Mouse (Mus musculus): ENCODE measurements around the gene Vmn2r39. TPM values are rescaled to one million over a fixed set of nuclear protein-coding genes. Genes with fewer than 3 reads are reported as not detected.

The Vmn2r39 gene
- not detected for polyA plus RNA-seq (2014; fragmentation: Illumina TruSeq; extraction: RNeasy Lipid Tissue Mini Kit (QIAGEN cat#74804); ENCODE audit: low read depth, low replicate concordance)

GRCm38 (mm10) chr7:9030698-9031097 is at the start of gene Vmn2r39:
Gene Vmn2r39, minus strand, starts transcription at chr7:9030798.

Other genes with a start within 250 kb of the Vmn2r39 start
- gene Vmn2r40, start 99.4 kb downstream of the Vmn2r39 start, polyA plus RNA-seq (2014; fragmentation: Illumina TruSeq; extraction: RNeasy Lipid Tissue Mini Kit (QIAGEN cat#74804); ENCODE audit: low read depth, low replicate concordance): not detected
- not detected for gene Vmn2r38, start 67.1 kb upstream of the Vmn2r39 start, polyA plus RNA-seq (2014; fragmentation: Illumina TruSeq; extraction: RNeasy Lipid Tissue Mini Kit (QIAGEN cat#74804); ENCODE audit: low read depth, low replicate concordance)
- not detected for gene Vmn2r37, start 192.9 kb upstream of the Vmn2r39 start, polyA plus RNA-seq (2014; fragmentation: Illumina TruSeq; extraction: RNeasy Lipid Tissue Mini Kit (QIAGEN cat#74804); ENCODE audit: low read depth, low replicate concordance)